Mouse (Mus musculus) cerebellum, adult 2 months (tissue): ENCODE data around the gene Ksr2. TPM values are rescaled to one million over a fixed set of nuclear protein-coding genes. Genes with fewer than 3 reads are reported as not detected.

Experiments used
- DNase-seq, 2 experiments: peaks; one replicate each; pipeline ENCODE4 v3.0.0; 2021
- H3K27ac ChIP-seq: fragments of 200-500 bp; 2 replicates; pipeline ENCODE4 v1.5.1; 2012; ENCODE audit warnings: low read length, control low read depth, inconsistent platforms; ENCODE audit not compliant: insufficient read depth
- H3K27me3 ChIP-seq: fragments of 200-500 bp; 2 replicates; pipeline ENCODE4 v1.6.1; 2012; ENCODE audit warnings: inconsistent platforms, mild to moderate bottlenecking, low read length, moderate library complexity; ENCODE audit not compliant: control insufficient read depth, insufficient read depth
- H3K4me1 ChIP-seq: fragments of 200-500 bp; 2 replicates; pipeline ENCODE4 v1.6.1; 2011; ENCODE audit warnings: low read length; ENCODE audit not compliant: control insufficient read depth, insufficient read depth
- H3K4me3 ChIP-seq: fragments of 200-500 bp; replicated peaks from 2 replicates; pipeline ENCODE3; 2011; ENCODE audit warnings: mild to moderate bottlenecking, low read depth, low read length, control low read depth; ENCODE audit not compliant: insufficient read depth
- CTCF ChIP-seq: fragments of 200-500 bp; IDR thresholded peaks from 2 replicates; pipeline ENCODE4 v1.5.1; 2011; ENCODE audit warnings: low read depth, mild to moderate bottlenecking, control low read depth, low read length, moderate library complexity, borderline replicate concordance; ENCODE audit not compliant: insufficient read depth
- POLR2A ChIP-seq: fragments of 200-500 bp; IDR thresholded peaks from 2 replicates; pipeline ENCODE4 v1.6.1; 2011; ENCODE audit warnings: low read length, control low read depth, borderline replicate concordance; ENCODE audit not compliant: insufficient read depth
- WGBS: fragments of 180-500 bp; shearing (Covaris S2); methylation state at CpG from one replicate; pipeline ENCODE4 v1.1.7; 2018; 5-methylcytosine and 5-hydroxymethylcytosine counted together
- polyA plus RNA-seq: library from polyadenylated mRNA; depleted of rRNA; stranded (reverse); fragments of >200 nt; gene quantifications from 2 replicates; pipeline ENCODE4 v1.2.3, GENCODE M21; 2012

Ksr2 gene
- polyA plus RNA-seq, 1 experiment = 12.1 TPM

- 92% methylated on average over 14 of the region's 14 CpGs for WGBS
- Histone ChIP-seq H3K27me3 (no peaks in the 10 kb centered on the region), H3K27ac (no peak overlapping the region), H3K4me3 (no peak overlapping the region), H3K4me1 (peaks cover 3% of the 10 kb centered on the region; the same call in 1 of the 2 replicates)
- DNase-seq = no peak
- TF ChIP-seq CTCF = no peak
- no peak for TF ChIP-seq POLR2A
Measured at GRCm38 (mm10) chr5:117460261-117460660, 46.5 kb downstream of the Ksr2 start.

- TF ChIP-seq POLR2A (no peak), CTCF (no peak)
- Histone ChIP-seq H3K27me3 (no peaks in the 10 kb centered on the region), H3K4me1 (peaks cover 5% of the 10 kb centered on the region; the same call in 1 of the 2 replicates), H3K27ac (no peak overlapping the region), H3K4me3 (no peak overlapping the region)
- WGBS = 79% methylated on average over 12 of the region's 12 CpGs
- no peak for DNase-seq
Measured at GRCm38 (mm10) chr5:117467052-117467451, 53.3 kb downstream of the Ksr2 start.

GRCm38 (mm10) chr5:117468961-117469360 lies 55.2 kb downstream of the Ksr2 start:
- Histone ChIP-seq H3K4me1 (peaks cover 5% of the 10 kb centered on the region; the same call in 1 of the 2 replicates), H3K27me3 (no peaks in the 10 kb centered on the region), H3K27ac (no peak overlapping the region), H3K4me3 (no peak overlapping the region)
- no peak for DNase-seq
- WGBS = 49% methylated on average over 4 of the region's 4 CpGs
- TF ChIP-seq CTCF (no peak), POLR2A (no peak)

- no peak for TF ChIP-seq CTCF
- TF ChIP-seq POLR2A = no peak
- DNase-seq = no peak
- no peak overlapping the region for H3K4me3 ChIP-seq
- no peak overlapping the region for H3K27ac ChIP-seq
- peaks cover 5% of the 10 kb centered on the region; the same call in 1 of the 2 replicates for H3K4me1 ChIP-seq
- H3K27me3 ChIP-seq = no peaks in the 10 kb centered on the region
- 93% methylated on average over 8 of the region's 8 CpGs for WGBS
Measured at GRCm38 (mm10) chr5:117469572-117469971, 55.8 kb downstream of the Ksr2 start.

GRCm38 (mm10) chr5:117481162-117481561 lies 67.4 kb downstream of the Ksr2 start:
- DNase-seq = no peak
- H3K4me1 ChIP-seq = no peaks in the 10 kb centered on the region
- no peak overlapping the region for H3K4me3 ChIP-seq
- TF ChIP-seq POLR2A (no peak), CTCF (no peak)
- no peaks in the 10 kb centered on the region for H3K27me3 ChIP-seq
- WGBS = 74% methylated on average over 3 of the region's 3 CpGs
- no peak overlapping the region for H3K27ac ChIP-seq

- H3K4me3 ChIP-seq = no peak overlapping the region
- WGBS = 73% methylated on average over 12 of the region's 12 CpGs
- no peak for DNase-seq
- no peak overlapping the region for H3K27ac ChIP-seq
- no peaks in the 10 kb centered on the region for H3K4me1 ChIP-seq
- TF ChIP-seq CTCF (no peak), POLR2A (no peak)
- H3K27me3 ChIP-seq = no peaks in the 10 kb centered on the region
Measured at GRCm38 (mm10) chr5:117481586-117481985, 67.8 kb downstream of the Ksr2 start.

GRCm38 (mm10) chr5:117482013-117482412 lies 68.2 kb downstream of the Ksr2 start:
- TF ChIP-seq POLR2A (no peak), CTCF (no peak)
- DNase-seq = no peak
- Histone ChIP-seq H3K4me3 (no peak overlapping the region), H3K27ac (no peak overlapping the region), H3K4me1 (no peaks in the 10 kb centered on the region), H3K27me3 (no peaks in the 10 kb centered on the region)
- 89% methylated on average over 11 of the region's 11 CpGs for WGBS

GRCm38 (mm10) chr5:117485411-117485810 lies 71.6 kb downstream of the Ksr2 start:
- Histone ChIP-seq H3K27me3 (no peaks in the 10 kb centered on the region), H3K4me1 (no peaks in the 10 kb centered on the region), H3K27ac (no peak overlapping the region), H3K4me3 (no peak overlapping the region)
- DNase-seq = no peak
- 80% methylated on average over 6 of the region's 6 CpGs for WGBS
- no peak for TF ChIP-seq CTCF
- no peak for TF ChIP-seq POLR2A

- WGBS = 68% methylated on average over 7 of the region's 7 CpGs
Measured at GRCm38 (mm10) chr5:117486092-117486491, 72.3 kb downstream of the Ksr2 start.

More at GRCm38 (mm10) chr5:117486092-117486491, 72.3 kb downstream of the Ksr2 start:
- H3K27me3 ChIP-seq = no peaks in the 10 kb centered on the region
- H3K4me3 ChIP-seq = no peak overlapping the region
- TF ChIP-seq POLR2A (no peak), CTCF (no peak)
- no peak overlapping the region for H3K27ac ChIP-seq
- H3K4me1 ChIP-seq = no peaks in the 10 kb centered on the region
- DNase-seq = no peak
